Mouse (Mus musculus): ENCODE measurements around the gene Atl1. TPM values are rescaled to one million over a fixed set of nuclear protein-coding genes. Genes with fewer than 3 reads are reported as not detected.

The Atl1 gene
- 1 to 10 TPM; 1.0 to 1.5 TPM for total RNA-seq (2023)

GRCm38 (mm10) chr12:69892371-69893251 lies at the start of gene Atl1, which contains the start of gene Map4k5:
TSS of gene Atl1 (plus strand) at chr12:69892614.
TSS of gene Map4k5 (minus strand) at chr12:69893200.

GRCm38 (mm10) chr12:69986786-69987497 lies 94.5 kb downstream of the Atl1 start, which contains the start of gene Sav1:
TSS of gene Sav1 (minus strand) at chr12:69987002.

Other genes with a start within 250 kb of the Atl1 start
- gene Sos2, start 210.8 kb upstream of the Atl1 start, total RNA-seq (2023) = 10 to 100 TPM; 71.4 to 79.7 TPM
- 1 to 10 TPM; 2.8 to 3.1 TPM for gene L2hgdh, start 167.7 kb upstream of the Atl1 start, total RNA-seq (2023)
- 1 to 10 TPM; 3.2 to 3.3 TPM for gene Atp5s, start 167.7 kb upstream of the Atl1 start, total RNA-seq (2023)
- gene Cdkl1, start 101.3 kb upstream of the Atl1 start, total RNA-seq (2023) = not detected
- gene Map4k5, start 586 bp downstream of the Atl1 start, total RNA-seq (2023) = 10 to 100 TPM; 10.6 to 13.7 TPM
- 10 to 100 TPM; 30.7 to 33.0 TPM for gene Sav1, start 94.4 kb downstream of the Atl1 start, total RNA-seq (2023)
- gene Nin, start 221.1 kb downstream of the Atl1 start, total RNA-seq (2023) = 100 to 1,000 TPM; 282 TPM